Mouse (Mus musculus): ENCODE measurements around the gene N4bp2. TPM values are rescaled to one million over a fixed set of nuclear protein-coding genes. Genes with fewer than 3 reads are reported as not detected.

The N4bp2 gene
- total RNA-seq, 1 experiment: 23.6 TPM

- H3K4me3 ChIP-seq (ENCODE audit: insufficient read depth in 1 of 2, low read depth in 1 of 2, low read length in 2 of 2, poor library complexity in 1 of 2, severe bottlenecking in 1 of 2): no peak overlapping the region
- DNase-seq (ENCODE audit: low read depth, low spot score): no peak
- H3K4me1 ChIP-seq (ENCODE audit: control insufficient read depth in 2 of 2, insufficient read depth in 2 of 2, low read length in 2 of 2, poor library complexity in 1 of 2): 0 out of 4 replicates have a peak, but pooled peaks cover 0 to 3% of the 10 kb centered on the region in 2 experiments
- H3K9ac ChIP-seq (ENCODE audit: insufficient read depth, low read depth, low read length, poor library complexity, severe bottlenecking): no peak overlapping the region
- no peaks in the 10 kb centered on the region for H3K9me3 ChIP-seq (ENCODE audit: control insufficient read depth, insufficient read depth, low read depth, low read length)
- TF ChIP-seq MAFK (IDR thresholded peaks at IDR 0.05; ENCODE audit: insufficient read depth, low read depth, low read length): no peak
- no peak for TF ChIP-seq CHD2 (IDR thresholded peaks at IDR 0.05; ENCODE audit: low read depth, low read length)
- in situ Hi-C loops (cut with MboI; ENCODE audit: low sequenced_read_pairs in 2 of 2, unreplicated experiment in 2 of 2): no loop called here
- H3K36me3 ChIP-seq (ENCODE audit: control insufficient read depth, insufficient read depth, low read length, poor library complexity, severe bottlenecking): no peaks in the 10 kb centered on the region; the same call in 1 of the 2 replicates
- no peak overlapping the region for H3K27ac ChIP-seq (ENCODE audit: insufficient read depth, low read depth, low read length, poor library complexity, severe bottlenecking)
These were observed 32.1 kb downstream of the N4bp2 start for GRCm38 (mm10) chr5:65795293-65795993.

GRCm38 (mm10) chr5:65795994-65796298, 32.6 kb downstream of the N4bp2 start:
- DNase-seq (ENCODE audit: low read depth, low spot score): no peak
- no peak overlapping the region for H3K4me3 ChIP-seq (ENCODE audit: insufficient read depth in 1 of 2, low read depth in 1 of 2, low read length in 2 of 2, poor library complexity in 1 of 2, severe bottlenecking in 1 of 2)
- TF ChIP-seq CHD2 (IDR thresholded peaks at IDR 0.05; ENCODE audit: low read depth, low read length) (no peak), ZC3H11A (IDR thresholded peaks at IDR 0.05; ENCODE audit: borderline replicate concordance, low read depth, low read length) (no peak), ZNF384 (IDR thresholded peaks at IDR 0.05; ENCODE audit: low read depth, low read length) (no peak), MAFK (IDR thresholded peaks at IDR 0.05; ENCODE audit: insufficient read depth, low read depth, low read length) (no peak), HCFC1 (IDR thresholded peaks at IDR 0.05; ENCODE audit: borderline replicate concordance, insufficient read depth, low read length) (no peak)
- H3K4me1 ChIP-seq (ENCODE audit: control insufficient read depth in 2 of 2, insufficient read depth in 2 of 2, low read length in 2 of 2, poor library complexity in 1 of 2): 0 out of 4 replicates have a peak, but pooled peaks cover 0 to 3% of the 10 kb centered on the region in 2 experiments
- no peak overlapping the region for H3K9ac ChIP-seq (ENCODE audit: insufficient read depth, low read depth, low read length, poor library complexity, severe bottlenecking)
- H3K36me3 ChIP-seq (ENCODE audit: control insufficient read depth, insufficient read depth, low read length, poor library complexity, severe bottlenecking): no peaks in the 10 kb centered on the region; the same call in 1 of the 2 replicates
- in situ Hi-C loops (cut with MboI; ENCODE audit: low sequenced_read_pairs in 2 of 2, unreplicated experiment in 2 of 2): no loop called here
- H3K9me3 ChIP-seq (ENCODE audit: control insufficient read depth, insufficient read depth, low read depth, low read length): no peaks in the 10 kb centered on the region
- no peak overlapping the region for H3K27ac ChIP-seq (ENCODE audit: insufficient read depth, low read depth, low read length, poor library complexity, severe bottlenecking)

DNA sequence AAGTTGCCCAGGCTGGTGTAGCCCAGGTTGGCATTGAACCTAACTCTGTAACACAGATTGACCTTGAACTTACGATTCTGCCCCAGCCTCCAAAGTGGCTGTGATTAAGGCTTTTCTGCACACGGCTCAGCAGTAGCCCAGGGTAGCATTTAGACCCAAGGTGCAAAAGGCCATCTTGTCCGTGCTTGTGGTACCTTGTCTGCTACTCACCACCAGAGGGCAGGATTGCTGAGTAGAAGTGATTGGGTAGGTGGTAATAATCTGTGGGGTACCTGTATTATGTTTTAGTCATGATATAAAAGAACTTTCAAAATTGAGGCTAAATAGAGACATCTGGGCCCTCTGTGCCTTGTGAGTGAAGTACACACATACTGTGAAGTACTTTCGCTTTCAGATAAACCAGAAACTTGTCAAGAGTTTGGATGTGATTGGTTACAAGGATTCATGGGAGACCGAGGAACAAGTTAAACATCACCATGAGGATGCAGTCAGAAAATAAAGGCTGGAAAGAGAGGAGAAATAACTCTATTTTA, 60.3 kb downstream of the N4bp2 start:
- DNase-seq (ENCODE audit: low read depth, low spot score): peak; percentile 39
- Histone ChIP-seq H3K9ac (ENCODE audit: insufficient read depth, low read depth, low read length, poor library complexity, severe bottlenecking) (no peak overlapping the region), H3K4me1 (ENCODE audit: control insufficient read depth in 2 of 2, insufficient read depth in 2 of 2, low read length in 2 of 2, poor library complexity in 1 of 2) (no peaks in the 10 kb centered on the region), H3K27ac (ENCODE audit: insufficient read depth, low read depth, low read length, poor library complexity, severe bottlenecking) (no peak overlapping the region), H3K9me3 (ENCODE audit: control insufficient read depth, insufficient read depth, low read depth, low read length) (no peaks in the 10 kb centered on the region), H3K4me3 (ENCODE audit: insufficient read depth in 1 of 2, low read depth in 1 of 2, low read length in 2 of 2, poor library complexity in 1 of 2, severe bottlenecking in 1 of 2) (no peak overlapping the region), H3K36me3 (ENCODE audit: control insufficient read depth, insufficient read depth, low read length, poor library complexity, severe bottlenecking) (peaks cover 2% of the 10 kb centered on the region; the same call in 1 of the 2 replicates)
- in situ Hi-C loops (cut with MboI; ENCODE audit: low sequenced_read_pairs in 2 of 2, unreplicated experiment in 2 of 2): no loop called here
- TF ChIP-seq ZC3H11A (IDR thresholded peaks at IDR 0.05; ENCODE audit: borderline replicate concordance, low read depth, low read length) (peak; percentile 44; the same call in 1 of the 2 replicates), MAFK (IDR thresholded peaks at IDR 0.05; ENCODE audit: insufficient read depth, low read depth, low read length) (no peak), HCFC1 (IDR thresholded peaks at IDR 0.05; ENCODE audit: borderline replicate concordance, insufficient read depth, low read length) (no peak)

- H3K36me3 ChIP-seq (ENCODE audit: control insufficient read depth, insufficient read depth, low read length, poor library complexity, severe bottlenecking): peaks cover 2% of the 10 kb centered on the region; the same call in 1 of the 2 replicates
- H3K4me1 ChIP-seq (ENCODE audit: control insufficient read depth in 2 of 2, insufficient read depth in 2 of 2, low read length in 2 of 2, poor library complexity in 1 of 2): no peaks in the 10 kb centered on the region
- no peak for TF ChIP-seq ZNF384 (IDR thresholded peaks at IDR 0.05; ENCODE audit: low read depth, low read length)
- no peaks in the 10 kb centered on the region for H3K9me3 ChIP-seq (ENCODE audit: control insufficient read depth, insufficient read depth, low read depth, low read length)
- no peak overlapping the region for H3K9ac ChIP-seq (ENCODE audit: insufficient read depth, low read depth, low read length, poor library complexity, severe bottlenecking)
- H3K4me3 ChIP-seq (ENCODE audit: insufficient read depth in 1 of 2, low read depth in 1 of 2, low read length in 2 of 2, poor library complexity in 1 of 2, severe bottlenecking in 1 of 2): no peak overlapping the region
- in situ Hi-C loops (cut with MboI; ENCODE audit: low sequenced_read_pairs in 2 of 2, unreplicated experiment in 2 of 2): loop anchor here in 1 of 2 experiments (25.0 kb wide), 1 partner anchor 111 kb away; the partner anchor contains the start of gene Chrna9
- no peak overlapping the region for H3K27ac ChIP-seq (ENCODE audit: insufficient read depth, low read depth, low read length, poor library complexity, severe bottlenecking)
- DNase-seq (ENCODE audit: low read depth, low spot score): no peak
These were observed 63.2 kb downstream of the N4bp2 start for GRCm38 (mm10) chr5:65826476-65826875.

DNA sequence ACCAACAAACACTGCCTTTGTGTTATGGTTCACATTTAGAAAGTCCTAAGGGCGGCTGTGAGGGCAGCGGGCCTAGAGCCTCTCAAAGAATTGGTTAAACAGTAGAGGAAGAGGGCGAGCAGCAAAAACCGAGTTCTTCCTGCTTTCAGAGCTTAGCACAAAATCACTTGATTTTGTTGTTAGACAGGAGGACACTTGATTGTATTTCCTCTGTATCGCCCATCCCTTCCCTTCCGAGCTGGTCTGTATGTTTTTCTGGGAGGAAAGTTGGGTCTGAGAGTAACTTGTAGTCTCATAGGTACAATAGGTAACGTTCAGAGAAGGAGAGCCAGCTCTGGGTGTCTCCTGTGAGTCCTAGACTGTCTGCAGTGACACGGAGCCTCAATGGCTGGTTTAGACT, 63.8 kb downstream of the N4bp2 start:
- in situ Hi-C loops (cut with MboI; ENCODE audit: low sequenced_read_pairs in 2 of 2, unreplicated experiment in 2 of 2): loop anchor here in 1 of 2 experiments (25.0 kb wide), 1 partner anchor 110 kb away; the partner anchor contains the start of gene Chrna9
- no peak for TF ChIP-seq MAFK (IDR thresholded peaks at IDR 0.05; ENCODE audit: insufficient read depth, low read depth, low read length)
- no peak for TF ChIP-seq ZNF384 (IDR thresholded peaks at IDR 0.05; ENCODE audit: low read depth, low read length)
- TF ChIP-seq ZC3H11A (IDR thresholded peaks at IDR 0.05; ENCODE audit: borderline replicate concordance, low read depth, low read length): no peak
- TF ChIP-seq CHD2 (IDR thresholded peaks at IDR 0.05; ENCODE audit: low read depth, low read length): no peak
- no peak for TF ChIP-seq HCFC1 (IDR thresholded peaks at IDR 0.05; ENCODE audit: borderline replicate concordance, insufficient read depth, low read length)
- peaks cover 2% of the 10 kb centered on the region; the same call in 1 of the 2 replicates for H3K36me3 ChIP-seq (ENCODE audit: control insufficient read depth, insufficient read depth, low read length, poor library complexity, severe bottlenecking)

More for the DNA sequence above, 63.8 kb downstream of the N4bp2 start:
- no peak overlapping the region for H3K27ac ChIP-seq (ENCODE audit: insufficient read depth, low read depth, low read length, poor library complexity, severe bottlenecking)
- DNase-seq (ENCODE audit: low read depth, low spot score): no peak
- H3K4me1 ChIP-seq (ENCODE audit: control insufficient read depth in 2 of 2, insufficient read depth in 2 of 2, low read length in 2 of 2, poor library complexity in 1 of 2): no peaks in the 10 kb centered on the region
- no peak overlapping the region for H3K9ac ChIP-seq (ENCODE audit: insufficient read depth, low read depth, low read length, poor library complexity, severe bottlenecking)
- H3K9me3 ChIP-seq (ENCODE audit: control insufficient read depth, insufficient read depth, low read depth, low read length): no peaks in the 10 kb centered on the region
- H3K4me3 ChIP-seq (ENCODE audit: insufficient read depth in 1 of 2, low read depth in 1 of 2, low read length in 2 of 2, poor library complexity in 1 of 2, severe bottlenecking in 1 of 2): no peak overlapping the region
